Mouse (Mus musculus) spleen, adult 2 months (tissue): ENCODE data around the gene Gm49352. TPM values are rescaled to one million over a fixed set of nuclear protein-coding genes. Genes with fewer than 3 reads are reported as not detected.
"Not testable (repeated sequence)": the region's sequence is repeated elsewhere in the genome, so short reads cannot be mapped to it uniquely, and the experiment has no call there.

Experiments
- DNase-seq, 2 experiments: peaks; one replicate each; pipeline versions ENCODE4 v3.0.0 to v3.0.0-alpha.2; 2012 to 2021; ENCODE audit warnings: low spot score in 2 of 2, low read depth in 1 of 2
- H3K27ac ChIP-seq: fragments of 200-500 bp; 2 replicates; pipeline ENCODE4 v1.5.1; 2012; ENCODE audit warnings: low read length, inconsistent platforms; ENCODE audit not compliant: insufficient read depth
- H3K27me3 ChIP-seq: fragments of 200-500 bp; 2 replicates; pipeline ENCODE4 v1.6.1; 2012; ENCODE audit warnings: mild to moderate bottlenecking, moderate library complexity, low read length, inconsistent platforms; ENCODE audit not compliant: control insufficient read depth, insufficient read depth
- H3K36me3 ChIP-seq: fragments of 200-500 bp; 2 replicates; pipeline ENCODE4 v1.6.1; 2012; ENCODE audit warnings: mild to moderate bottlenecking, low read length, inconsistent platforms; ENCODE audit not compliant: control insufficient read depth, insufficient read depth
- H3K4me1 ChIP-seq: fragments of 200-500 bp; 2 replicates; pipeline ENCODE4 v1.6.1; 2011; ENCODE audit warnings: inconsistent platforms; ENCODE audit not compliant: control insufficient read depth, insufficient read depth, insufficient read length
- H3K4me3 ChIP-seq: fragments of 200-500 bp; 2 replicates; pipeline ENCODE4 v1.5.1; 2011; ENCODE audit warnings: mild to moderate bottlenecking, inconsistent platforms; ENCODE audit not compliant: insufficient read depth, insufficient read length; ENCODE audit errors: extremely low read depth
- CTCF ChIP-seq: fragments of 200-500 bp; IDR thresholded peaks from 2 replicates; pipeline ENCODE4 v1.5.1; 2011; ENCODE audit warnings: mild to moderate bottlenecking, inconsistent platforms; ENCODE audit not compliant: insufficient read depth, insufficient read length, insufficient replicate concordance; ENCODE audit errors: extremely low read depth
- POLR2A ChIP-seq: fragments of 200-500 bp; IDR thresholded peaks from 2 replicates; pipeline ENCODE4 v1.6.1; 2011; ENCODE audit warnings: low read depth, low read length, inconsistent platforms
- WGBS: fragments of 180-500 bp; shearing (Covaris S2); methylation state at CpG from one replicate; pipeline ENCODE4 v1.1.7; 2018; 5-methylcytosine and 5-hydroxymethylcytosine counted together
- polyA plus RNA-seq: library from polyadenylated mRNA; depleted of rRNA; stranded (reverse); fragments of >200 nt; gene quantifications from 2 replicates; pipeline ENCODE4 v1.2.3, GENCODE M21; 2012; rRNA removed

Gene Gm49352
- polyA plus RNA-seq = not detected in 2 replicates

- not testable (repeated sequence) for H3K27me3 ChIP-seq, H3K4me3 ChIP-seq, H3K4me1 ChIP-seq, DNase-seq, H3K36me3 ChIP-seq, H3K27ac ChIP-seq
- 39% methylated on average over 1 of the region's 1 CpGs for WGBS
Measured at GRCm38 (mm10) chr13:61568074-61568473, at the start of gene Gm49352. TSS of gene Gm49352 (minus strand) at chr13:61568174.

DNA sequence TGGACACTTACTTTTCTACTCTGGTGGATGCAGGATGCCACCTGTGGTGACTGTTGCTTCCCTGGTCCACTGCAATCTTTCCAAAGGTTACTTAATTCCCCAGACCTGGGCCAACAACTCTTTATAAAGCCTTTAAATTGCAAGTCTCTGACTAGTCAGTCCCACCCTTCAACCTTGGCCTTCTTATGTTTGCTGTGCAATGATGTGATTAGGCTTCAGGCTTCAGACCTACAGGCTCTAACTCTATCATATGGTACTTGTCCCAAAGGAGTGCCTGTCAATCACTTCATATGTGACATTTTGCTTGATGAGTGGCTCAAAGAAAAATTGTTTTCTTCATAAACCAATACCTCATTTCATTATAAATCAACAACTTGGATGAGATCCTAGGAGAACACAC, 2.1 kb upstream of the Gm49352 start, which contains the start of gene Cts3:
Cts3 (minus strand) TSS at position 101 of the 400 bp plus-strand sequence.
- H3K4me3 ChIP-seq = no peak within 1 kb of the TSS
- H3K27ac ChIP-seq = no peak within 1 kb of the TSS
- no peak for DNase-seq
- H3K4me1 ChIP-seq = no peaks in the 10 kb centered on the region
- no peaks in the 10 kb centered on the region for H3K27me3 ChIP-seq
- H3K36me3 ChIP-seq = no peaks in the 10 kb centered on the region
- TF ChIP-seq CTCF (no peak), POLR2A (no peak)

DNA sequence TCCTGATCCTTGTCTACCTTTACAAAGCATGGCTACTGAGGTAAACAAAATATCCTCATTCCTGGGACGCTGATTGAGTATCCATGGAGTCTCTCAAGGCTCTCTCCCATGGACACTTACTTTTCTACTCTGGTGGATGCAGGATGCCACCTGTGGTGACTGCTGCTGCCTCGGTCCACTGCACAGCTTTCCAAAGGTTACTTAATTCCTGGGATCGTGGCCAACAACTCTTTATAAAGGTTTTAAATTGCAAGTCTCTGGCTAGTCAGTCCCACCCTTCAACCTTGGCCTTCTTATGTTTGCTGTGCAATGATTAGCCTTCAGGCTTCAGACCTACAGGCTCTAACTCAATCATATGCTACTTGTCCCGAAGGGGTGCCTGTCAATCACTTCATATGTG, 26.3 kb downstream of the Gm49352 start, which contains the start of gene Ctsm:
Ctsm (minus strand) TSS at position 209 of the 400 bp plus-strand sequence.
- 74% methylated on average over 4 of the region's 4 CpGs for WGBS
- no peak for TF ChIP-seq POLR2A
- no peak for TF ChIP-seq CTCF
- no peaks in the 10 kb centered on the region for H3K36me3 ChIP-seq
- no peaks in the 10 kb centered on the region for H3K4me1 ChIP-seq
- H3K27me3 ChIP-seq = no peaks in the 10 kb centered on the region
- H3K27ac ChIP-seq = no peak within 1 kb of the TSS
- no peak for DNase-seq
- H3K4me3 ChIP-seq = no peak within 1 kb of the TSS

Other genes with a start within 250 kb of the Gm49352 start
- not detected in 2 replicates for gene Cts7, start 210.0 kb downstream of the Gm49352 start, polyA plus RNA-seq
- gene Ctsm, start 26.3 kb downstream of the Gm49352 start, polyA plus RNA-seq = not detected in 2 replicates
- not detected in 2 replicates for gene Cts3, start 2.0 kb upstream of the Gm49352 start, polyA plus RNA-seq